Mouse (Mus musculus): ENCODE measurements around the gene Ccdc73.
"Not testable (repeated sequence)": the region's sequence is repeated elsewhere in the genome, so short reads cannot be mapped to it uniquely, and the experiment has no call there.

DNA sequence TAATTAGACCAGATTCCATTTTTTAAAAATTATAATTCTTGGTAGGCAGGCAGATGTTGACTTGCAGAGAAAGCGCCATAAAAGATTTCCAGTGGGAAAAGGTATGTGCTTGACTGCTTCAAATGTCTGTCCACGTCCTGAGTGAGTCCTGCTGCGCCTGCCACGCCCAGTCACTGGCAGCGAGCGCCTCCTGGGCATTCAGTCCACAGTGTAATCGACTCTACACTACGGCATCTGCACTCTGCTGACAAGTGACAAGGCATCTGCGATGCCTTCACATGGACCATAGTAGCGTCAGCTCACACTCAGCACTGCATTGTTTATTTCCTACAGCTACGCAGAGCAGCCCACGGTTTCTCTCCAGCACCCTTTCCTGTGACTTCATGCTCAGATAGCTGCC, 158.0 kb downstream of the Ccdc73 start:
- not testable (repeated sequence) for TF ChIP-seq CTCF (IDR thresholded peaks at IDR 0.05; ENCODE audit: extremely low read depth, insufficient read depth, insufficient read length, insufficient replicate concordance); POLR2A (IDR thresholded peaks at IDR 0.05; ENCODE audit: low read depth, low read length)

Measured in spleen, adult 2 months (tissue).